In genomic region chr11:62134191-62134590, GRCm38 (mm10) we compare ENCODE assay signal across 24 mouse cellular contexts.
"Had no signal": no experiment of that assay in that cellular context is flagged by ENCODE, and none has a peak within 500 bp of the region (broad histone marks: within the 10 kb centered on the region; RNA-seq: fewer than 3 reads in every experiment).

No protein-coding gene starts in this region.

- H3K9me3 ChIP-seq: heart, embryonic 10.5 days; heart, embryonic 12.5 days; hindbrain, embryonic 10.5 days; hindbrain, embryonic 12.5 days; intestine, embryonic 15.5 days; limb, embryonic 10.5 days; limb, embryonic 12.5 days had no signal

- H3K27ac ChIP-seq: heart, embryonic 10.5 days; hindbrain, embryonic 10.5 days; hindbrain, embryonic 12.5 days; hindbrain, embryonic 14.5 days; intestine, embryonic 15.5 days; layer of hippocampus, adult 2 months; left cerebral cortex, adult 2 months; limb, embryonic 10.5 days; limb, embryonic 12.5 days had no signal

- H3K36me3 ChIP-seq: heart, embryonic 10.5 days; intestine, embryonic 15.5 days had no signal

- H3K9ac ChIP-seq: forebrain, postnatal 0 days; heart, embryonic 12.5 days; hindbrain, embryonic 12.5 days; hindbrain, embryonic 14.5 days; intestine, embryonic 15.5 days; limb, embryonic 12.5 days had no signal

- H3K4me2 ChIP-seq: heart, embryonic 12.5 days; hindbrain, embryonic 12.5 days; hindbrain, embryonic 14.5 days; intestine, embryonic 15.5 days; limb, embryonic 12.5 days had no signal

- DNase-seq: forebrain, postnatal 0 days; gastrocnemius, postnatal 10 days; gastrocnemius, postnatal 25 days; heart, adult 18-20 months; heart, postnatal 10 days; heart, postnatal 4 days; kidney, adult 18-20 months; kidney, adult 8-10 months; kidney, postnatal 10 days; kidney, postnatal 25 days; kidney, postnatal 4 days had no signal

- ATAC-seq: forebrain, postnatal 0 days; hindbrain, embryonic 16.5 days; inflammation-experienced regulatory T-cells, adult 6 months; intestine, embryonic 15.5 days; intestine, postnatal 0 days had no signal

- H3K27me3 ChIP-seq: heart, embryonic 12.5 days; hindbrain, embryonic 12.5 days; intestine, embryonic 15.5 days; limb, embryonic 12.5 days had no signal

- H3K4me1 ChIP-seq: intestine, embryonic 15.5 days; limb, embryonic 10.5 days; limb, embryonic 12.5 days had no signal

- H3K4me3 ChIP-seq: heart, embryonic 10.5 days; heart, embryonic 12.5 days; hindbrain, embryonic 10.5 days; hindbrain, embryonic 12.5 days; intestine, embryonic 15.5 days; layer of hippocampus, adult 2 months; left cerebral cortex, adult 2 months; limb, embryonic 10.5 days; limb, embryonic 12.5 days had no signal
